Mouse (Mus musculus) limb, embryonic 14.5 days (tissue): ENCODE results near the gene Cbx5. TPM values are rescaled to one million over a fixed set of nuclear protein-coding genes. Genes with fewer than 3 reads are reported as not detected.

Experiments
- ATAC-seq: fragments of 200-750 bp; cut with Nextera tagmentation; 2 replicates; pipeline ENCODE4 v1.8.0; 2017; ENCODE audit warnings: low read depth, moderate number of reproducible peaks, moderate TSS enrichment; ENCODE audit not compliant: low FRiP score
- DNase-seq: peaks from one replicate; pipeline ENCODE4 v3.0.0-alpha.2; 2015; ENCODE audit warnings: low spot score
- H3K27ac ChIP-seq: fragments of 300-500 bp; sonication (generic); replicated peaks from 2 replicates; pipeline ENCODE4 v1.5.1; 2014; ENCODE audit warnings: low read depth, mild to moderate bottlenecking, low read length, moderate library complexity, mixed read lengths
- H3K27me3 ChIP-seq: fragments of 300-500 bp; sonication (generic); 2 replicates; pipeline ENCODE4 v1.6.1; 2014; ENCODE audit warnings: low read length, mixed read lengths; ENCODE audit not compliant: control insufficient read depth, insufficient read depth
- H3K36me3 ChIP-seq: fragments of 300-500 bp; sonication (generic); 2 replicates; pipeline ENCODE4 v1.6.1; 2014; ENCODE audit warnings: mild to moderate bottlenecking, low read length, moderate library complexity, mixed read lengths; ENCODE audit not compliant: control insufficient read depth, insufficient read depth
- H3K4me1 ChIP-seq: fragments of 300-500 bp; sonication (generic); 2 replicates; pipeline ENCODE4 v1.6.1; 2014; ENCODE audit warnings: antibody characterized with exemption, low read length, mixed read lengths; ENCODE audit not compliant: control insufficient read depth, insufficient read depth
- H3K4me2 ChIP-seq: fragments of 300-500 bp; sonication (generic); replicated peaks from 2 replicates; pipeline ENCODE4 v1.6.1; 2014; ENCODE audit warnings: low read depth, mild to moderate bottlenecking, low read length, moderate library complexity; ENCODE audit not compliant: severe bottlenecking
- H3K4me3 ChIP-seq: fragments of 300-500 bp; sonication (generic); replicated peaks from 2 replicates; pipeline ENCODE4 v1.5.1; 2014; ENCODE audit warnings: low read length
- H3K9ac ChIP-seq: fragments of 300-500 bp; sonication (generic); 2 replicates; pipeline ENCODE4 v1.6.1; 2014; ENCODE audit warnings: mild to moderate bottlenecking, low read depth, low read length, moderate library complexity; ENCODE audit not compliant: severe bottlenecking
- H3K9me3 ChIP-seq: fragments of 300-500 bp; sonication (generic); 2 replicates; pipeline ENCODE4 v1.6.1; 2016; ENCODE audit warnings: low read length; ENCODE audit not compliant: control insufficient read depth
- POLR2A ChIP-seq: fragments of 200-500 bp; IDR thresholded peaks from 2 replicates; pipeline ENCODE4 v1.8.0; 2012; ENCODE audit warnings: inconsistent platforms, mild to moderate bottlenecking, moderate library complexity, borderline replicate concordance; ENCODE audit not compliant: insufficient read depth, insufficient read length; ENCODE audit errors: extremely low read depth
- WGBS: fragments of 180-500 bp; shearing (Covaris S2); extraction: QIAGEN DNeasy Blood & Tissue Kit; methylation state at CpG from one replicate; pipeline ENCODE4 v1.1.7; 2014; 5-methylcytosine and 5-hydroxymethylcytosine counted together
- polyA plus RNA-seq, 2 experiments: library from polyadenylated mRNA; depleted of rRNA in 1 of 2; stranded (reverse) in 1 of 2; unstranded in 1 of 2; fragments of >200 nt; fragmentation: Nextera tagmentation in 1 of 2; extraction: Ambion mirVana in 1 of 2; gene quantifications; 2 replicates each; pipeline versions ENCODE4 v1.2.1 to v1.2.3; 2012 to 2014

Cbx5 gene
- polyA plus RNA-seq (2012; rRNA removed) = 78.3 and 81.4 TPM in 2 replicates
- polyA plus RNA-seq (2014; fragmentation: Nextera tagmentation; extraction: Ambion mirVana) = 122 and 131 TPM in 2 replicates

GRCm38 (mm10) chr15:103239685-103240159, at the start of gene Cbx5:
Gene Cbx5, minus strand, starts transcription at chr15:103239816.
- Histone ChIP-seq H3K4me3 (peak within 1 kb of the TSS; percentile 74), H3K36me3 (peaks cover 45% of the 10 kb centered on the region), H3K9ac (peak within 1 kb of the TSS; percentile 84), H3K4me1 (peaks cover 21% of the 10 kb centered on the region), H3K27ac (peak within 1 kb of the TSS; percentile 90), H3K4me2 (peak within 1 kb of the TSS; percentile 65), H3K27me3 (no peaks in the 10 kb centered on the region), H3K9me3 (no peaks in the 10 kb centered on the region)
- TF ChIP-seq POLR2A = peak; percentile 90; the same call in 1 of the 2 replicates
- peak; percentile 92 for ATAC-seq
- WGBS = under 1% methylated on average over 39 of the region's 39 CpGs
- peak; percentile 98 for DNase-seq

- peaks cover 43% of the 10 kb centered on the region for H3K4me1 ChIP-seq
Measured at GRCm38 (mm10) chr15:103285778-103286417, 46.3 kb upstream of the Cbx5 start.

DNA sequence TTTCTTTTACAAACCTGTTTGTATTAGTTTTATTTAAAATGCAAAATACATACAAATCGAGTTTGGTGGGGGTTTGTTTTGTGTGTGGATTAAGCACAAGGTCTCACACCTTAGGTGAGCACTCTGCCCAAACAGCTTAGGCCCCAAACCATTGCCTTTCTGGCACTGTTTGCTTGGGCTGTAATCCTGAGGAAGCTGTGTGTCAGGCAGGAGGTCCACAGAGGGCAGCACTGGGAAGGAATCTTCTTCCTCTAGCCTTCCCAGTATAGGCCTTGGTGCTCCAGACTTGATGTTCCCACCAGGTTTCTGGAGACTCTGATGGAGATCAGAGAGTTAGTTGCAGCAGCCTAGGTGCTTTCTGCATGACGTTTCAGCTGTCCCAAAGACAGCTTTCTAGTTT, 45.0 kb upstream of the Cbx5 start:
- no peak overlapping the region for H3K4me2 ChIP-seq
- no peak for TF ChIP-seq POLR2A
- H3K4me3 ChIP-seq = no peak overlapping the region
- H3K9ac ChIP-seq = no peak overlapping the region; the same call in 1 of the 2 replicates
- no peak for DNase-seq
- 38% methylated on average over 2 of the region's 2 CpGs for WGBS
- no peaks in the 10 kb centered on the region for H3K27me3 ChIP-seq
- no peak for ATAC-seq
- no peak overlapping the region for H3K27ac ChIP-seq
- H3K9me3 ChIP-seq = no peaks in the 10 kb centered on the region
- peaks cover 7% of the 10 kb centered on the region for H3K36me3 ChIP-seq
- H3K4me1 ChIP-seq = peaks cover 35% of the 10 kb centered on the region

More at GRCm38 (mm10) chr15:103285778-103286417, 46.3 kb upstream of the Cbx5 start:
- WGBS = 42% methylated on average over 1 of the region's 1 CpGs
- Histone ChIP-seq H3K27ac (peak overlapping the region; percentile 28; the same call in 1 of the 2 replicates), H3K36me3 (peaks cover 9% of the 10 kb centered on the region), H3K4me2 (no peak overlapping the region), H3K27me3 (no peaks in the 10 kb centered on the region), H3K9ac (no peak overlapping the region), H3K9me3 (no peaks in the 10 kb centered on the region), H3K4me3 (no peak overlapping the region)
- no peak for TF ChIP-seq POLR2A
- ATAC-seq = no peak
- peak; percentile 67 for DNase-seq

- H3K27me3 ChIP-seq = no peaks in the 10 kb centered on the region
- 62% methylated on average over 3 of the region's 3 CpGs for WGBS
- TF ChIP-seq POLR2A = no peak
- no peak for DNase-seq
- H3K4me2 ChIP-seq = no peak overlapping the region
- H3K9ac ChIP-seq = no peak overlapping the region
- no peak overlapping the region for H3K4me3 ChIP-seq
- H3K27ac ChIP-seq = no peak overlapping the region
- peaks cover 30% of the 10 kb centered on the region for H3K4me1 ChIP-seq
- peaks cover 4% of the 10 kb centered on the region for H3K36me3 ChIP-seq
- ATAC-seq = no peak
- H3K9me3 ChIP-seq = no peaks in the 10 kb centered on the region
Measured at GRCm38 (mm10) chr15:103284066-103284465, 44.5 kb upstream of the Cbx5 start.

DNA sequence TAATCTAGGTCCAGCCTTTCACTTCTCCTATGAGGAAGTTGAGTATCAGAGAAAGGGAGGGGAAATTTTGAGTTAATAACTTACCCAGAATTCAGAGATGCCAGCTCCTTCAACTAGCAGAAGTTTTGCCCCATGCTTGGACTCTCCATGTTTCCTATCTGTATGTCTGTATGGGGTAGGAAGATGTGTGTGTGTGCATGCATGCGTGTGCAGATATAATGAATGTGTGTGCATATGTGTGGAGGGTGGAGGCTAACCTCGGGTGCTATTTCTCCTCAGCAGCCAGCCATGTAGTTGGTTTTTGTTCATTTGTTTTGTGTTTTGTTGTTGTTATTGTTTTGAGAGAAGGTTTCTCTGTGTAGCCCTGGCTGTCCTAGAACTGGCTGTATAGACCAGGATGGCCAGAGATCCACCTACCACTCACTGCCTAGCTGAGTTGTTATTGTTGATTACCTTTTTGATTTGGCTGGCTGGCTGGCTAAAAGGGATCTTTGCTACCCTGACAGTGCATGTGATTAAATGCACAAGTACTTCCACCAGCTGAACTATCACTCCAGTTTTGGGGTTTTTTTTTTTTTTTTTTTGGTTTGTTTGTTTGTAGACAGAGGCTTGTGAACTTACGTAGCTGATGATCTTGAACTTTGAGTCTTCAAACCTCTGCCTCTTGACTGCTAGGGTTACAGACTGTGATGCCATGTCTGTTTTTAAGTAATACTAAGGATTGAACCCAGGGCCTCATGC, 42.0 kb upstream of the Cbx5 start:
- WGBS = 93% methylated on average over 3 of the region's 3 CpGs
- ATAC-seq = no peak
- Histone ChIP-seq H3K9ac (no peak overlapping the region), H3K4me3 (no peak overlapping the region), H3K9me3 (no peaks in the 10 kb centered on the region), H3K36me3 (peaks cover 10% of the 10 kb centered on the region), H3K4me2 (no peak overlapping the region), H3K27me3 (no peaks in the 10 kb centered on the region), H3K4me1 (peaks cover 29% of the 10 kb centered on the region), H3K27ac (no peak overlapping the region)
- no peak for DNase-seq
- no peak for TF ChIP-seq POLR2A
